Mouse (Mus musculus): ENCODE results near the gene Hist1h3d. TPM values are rescaled to one million over a fixed set of nuclear protein-coding genes. Genes with fewer than 3 reads are reported as not detected.
A peak's percentile ranks its signal among the peaks of the same experiment; 100 is the strongest.
"Not testable (repeated sequence)": the region's sequence is repeated elsewhere in the genome, so short reads cannot be mapped to it uniquely, and the experiment has no call there.

Hist1h3d gene
- polyA plus RNA-seq, 1 experiment from 2014 or later, result 9.4 TPM

GRCm38 (mm10) chr13:23543965-23544786 is 31.4 kb upstream of the Hist1h3d start, which contains the start of gene Hist1h3f:
Hist1h3f (plus strand) TSS chr13:23544052.
- H3K27ac ChIP-seq, result peak within 1 kb of the TSS; percentile 93
- no peaks in the 10 kb centered on the region for H3K9me3 ChIP-seq
- H3K4me3 ChIP-seq, result peak within 1 kb of the TSS; percentile 49
- H3K4me2 ChIP-seq, result peak within 1 kb of the TSS; percentile 67
- peak; percentile 92 for ATAC-seq (ENCODE audit: borderline replicate concordance, extremely low read depth, low FRiP score, low TSS enrichment)
- peak within 1 kb of the TSS; percentile 58 for H3K9ac ChIP-seq
- WGBS, result under 1% methylated on average over 24 of the region's 45 CpGs
- H3K36me3 ChIP-seq, result no peaks in the 10 kb centered on the region
- H3K27me3 ChIP-seq, result no peaks in the 10 kb centered on the region
- H3K4me1 ChIP-seq, result peaks cover 3% of the 10 kb centered on the region; the same call in 1 of the 2 replicates

- H3K27me3 ChIP-seq, H3K36me3 ChIP-seq, H3K4me1 ChIP-seq, H3K9me3 ChIP-seq: not testable (repeated sequence)
- Histone ChIP-seq H3K27ac (peak overlapping the region; percentile 93), H3K4me2 (peak overlapping the region; percentile 67), H3K4me3 (peak overlapping the region; percentile 49), H3K9ac (peak overlapping the region; percentile 49)
- WGBS, result 2% methylated on average over 11 of the region's 14 CpGs
- ATAC-seq (ENCODE audit: borderline replicate concordance, extremely low read depth, low FRiP score, low TSS enrichment), result peak; percentile 2; the same call in 1 of the 2 replicates
These were observed 30.8 kb upstream of the Hist1h3d start for GRCm38 (mm10) chr13:23544787-23545120.

GRCm38 (mm10) chr13:23546694-23547093 is 28.9 kb upstream of the Hist1h3d start:
- WGBS, result 53% methylated on average over 5 of the region's 5 CpGs
- Histone ChIP-seq H3K9ac (no peak overlapping the region), H3K27me3 (no peaks in the 10 kb centered on the region), H3K4me3 (no peak overlapping the region), H3K27ac (0 out of 2 replicates have a peak overlapping the region, but pooled peaks have one; percentile 37), H3K36me3 (no peaks in the 10 kb centered on the region), H3K9me3 (no peaks in the 10 kb centered on the region), H3K4me1 (peaks cover 6% of the 10 kb centered on the region; the same call in 1 of the 2 replicates), H3K4me2 (no peak overlapping the region)
- no peak for ATAC-seq (ENCODE audit: borderline replicate concordance, extremely low read depth, low FRiP score, low TSS enrichment)

- 10% methylated on average over 3 of the region's 3 CpGs for WGBS
- Histone ChIP-seq H3K4me3 (peak overlapping the region; percentile 48), H3K4me1 (peaks cover 10% of the 10 kb centered on the region), H3K9ac (peak overlapping the region; percentile 54), H3K27me3 (no peaks in the 10 kb centered on the region), H3K9me3 (no peaks in the 10 kb centered on the region), H3K36me3 (no peaks in the 10 kb centered on the region), H3K4me2 (peak overlapping the region; percentile 62), H3K27ac (peak overlapping the region; percentile 93)
- ATAC-seq (ENCODE audit: borderline replicate concordance, extremely low read depth, low FRiP score, low TSS enrichment), result no peak
These were observed 24.8 kb upstream of the Hist1h3d start for GRCm38 (mm10) chr13:23550761-23551145.

- Histone ChIP-seq H3K4me3 (peak within 1 kb of the TSS; percentile 48), H3K9ac (peak within 1 kb of the TSS; percentile 54), H3K27ac (peak within 1 kb of the TSS; percentile 93), H3K4me2 (peak within 1 kb of the TSS; percentile 62)
- H3K4me1 ChIP-seq, H3K36me3 ChIP-seq, H3K9me3 ChIP-seq, H3K27me3 ChIP-seq: not testable (repeated sequence)
- under 1% methylated on average over 47 of the region's 47 CpGs for WGBS
- peak; percentile 81 for ATAC-seq (ENCODE audit: borderline replicate concordance, extremely low read depth, low FRiP score, low TSS enrichment)
These were observed 24.3 kb upstream of the Hist1h3d start, which contains the start of gene Hist1h4f for GRCm38 (mm10) chr13:23551146-23551834. Hist1h4f (minus strand) TSS chr13:23551648.

- WGBS, result 39% methylated on average over 8 of the region's 8 CpGs
- Histone ChIP-seq H3K27me3 (no peaks in the 10 kb centered on the region), H3K4me1 (peaks cover 13% of the 10 kb centered on the region), H3K9me3 (no peaks in the 10 kb centered on the region), H3K27ac (peak overlapping the region; percentile 93), H3K36me3 (no peaks in the 10 kb centered on the region), H3K4me2 (peak overlapping the region; percentile 62), H3K4me3 (peak overlapping the region; percentile 48), H3K9ac (peak overlapping the region; percentile 19; the same call in 1 of the 2 replicates)
- no peak for ATAC-seq (ENCODE audit: borderline replicate concordance, extremely low read depth, low FRiP score, low TSS enrichment)
These were observed 23.3 kb upstream of the Hist1h3d start for GRCm38 (mm10) chr13:23551931-23552914.

- H3K27ac ChIP-seq, result peak within 1 kb of the TSS; percentile 99
- H3K4me3 ChIP-seq, result no peak within 1 kb of the TSS
- no peak for ATAC-seq (ENCODE audit: borderline replicate concordance, extremely low read depth, low FRiP score, low TSS enrichment)
- H3K9ac ChIP-seq, result 0 out of 2 replicates have a peak within 1 kb of the TSS, but pooled peaks have one; percentile 19
- H3K4me1 ChIP-seq, result peaks cover 13% of the 10 kb centered on the region
- H3K36me3 ChIP-seq, result no peaks in the 10 kb centered on the region
- peak within 1 kb of the TSS; percentile 87 for H3K4me2 ChIP-seq
- H3K27me3 ChIP-seq, result no peaks in the 10 kb centered on the region
- H3K9me3 ChIP-seq, result no peaks in the 10 kb centered on the region
These were observed 22.6 kb upstream of the Hist1h3d start, which contains the start of gene Hist1h1d for GRCm38 (mm10) chr13:23552962-23553361. Hist1h1d (plus strand) TSS chr13:23553262.

- peak overlapping the region; percentile 87 for H3K4me2 ChIP-seq
- H3K9me3 ChIP-seq, result no peaks in the 10 kb centered on the region
- H3K9ac ChIP-seq, result peak overlapping the region; percentile 92; the same call in 1 of the 2 replicates
- 15% methylated on average over 9 of the region's 9 CpGs for WGBS
- H3K4me3 ChIP-seq, result peak overlapping the region; percentile 62
- H3K27ac ChIP-seq, result peak overlapping the region; percentile 99
- peaks cover 13% of the 10 kb centered on the region for H3K4me1 ChIP-seq
- no peaks in the 10 kb centered on the region for H3K27me3 ChIP-seq
- ATAC-seq (ENCODE audit: borderline replicate concordance, extremely low read depth, low FRiP score, low TSS enrichment), result no peak
- H3K36me3 ChIP-seq, result no peaks in the 10 kb centered on the region
These were observed 21.2 kb upstream of the Hist1h3d start for GRCm38 (mm10) chr13:23554393-23554792.

GRCm38 (mm10) chr13:23554925-23555838 is 20.4 kb upstream of the Hist1h3d start:
- peak; percentile 90 for ATAC-seq (ENCODE audit: borderline replicate concordance, extremely low read depth, low FRiP score, low TSS enrichment)
- H3K9me3 ChIP-seq, result no peaks in the 10 kb centered on the region
- WGBS, result under 1% methylated on average over 54 of the region's 54 CpGs

GRCm38 (mm10) chr13:23555839-23556416 is 19.6 kb upstream of the Hist1h3d start:
- Histone ChIP-seq H3K9me3 (no peaks in the 10 kb centered on the region), H3K4me2 (peak overlapping the region; percentile 87), H3K27ac (peak overlapping the region; percentile 99), H3K36me3 (no peaks in the 10 kb centered on the region), H3K27me3 (no peaks in the 10 kb centered on the region), H3K4me3 (peak overlapping the region; percentile 62), H3K4me1 (peaks cover 13% of the 10 kb centered on the region), H3K9ac (peak overlapping the region; percentile 92)
- peak; percentile 82 for ATAC-seq (ENCODE audit: borderline replicate concordance, extremely low read depth, low FRiP score, low TSS enrichment)
- under 1% methylated on average over 18 of the region's 18 CpGs for WGBS

More at GRCm38 (mm10) chr13:23554925-23555838, 20.4 kb upstream of the Hist1h3d start:
- Histone ChIP-seq H3K36me3 (no peaks in the 10 kb centered on the region), H3K27ac (peak overlapping the region; percentile 99), H3K4me3 (peak overlapping the region; percentile 62), H3K4me2 (peak overlapping the region; percentile 87), H3K27me3 (no peaks in the 10 kb centered on the region), H3K4me1 (peaks cover 13% of the 10 kb centered on the region), H3K9ac (peak overlapping the region; percentile 92)

All from lung, embryonic 15.5 days (tissue).